Comparison of ENCODE assay signal across 18 mouse cellular contexts in the genomic region with DNA sequence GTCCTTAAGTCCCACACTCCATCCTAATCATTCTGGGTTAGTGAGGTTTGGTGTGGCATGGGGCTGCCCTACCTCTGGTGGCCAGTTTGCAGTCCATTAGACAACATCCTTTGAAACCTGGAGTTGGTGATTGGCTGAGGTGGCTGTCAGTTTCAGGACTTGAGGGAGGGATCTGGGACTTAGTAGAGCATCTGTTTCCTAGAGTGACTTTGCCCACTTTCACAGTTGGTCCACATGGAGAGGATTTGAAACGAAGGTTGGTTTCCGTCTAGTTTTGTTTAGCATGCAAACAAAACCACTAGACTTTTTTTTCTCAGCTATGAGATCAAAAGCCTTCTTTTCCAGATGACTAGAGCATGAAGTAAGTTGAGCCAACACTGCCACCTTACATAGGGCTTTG. TPM values are rescaled to one million over a fixed set of nuclear protein-coding genes. Genes with fewer than 3 reads are reported as not detected.
DNase-seq lines count a peak whose midpoint lies in the region; ATAC-seq lines count a peak whose summit lies in the region.
"Had no signal": no experiment of that assay in that cellular context is flagged by ENCODE, and none has a peak within 500 bp of the region (broad histone marks: within the 10 kb centered on the region; RNA-seq: fewer than 3 reads in every experiment).

No protein-coding gene starts in this region.

- no peak overlapping the region for H3K4me2 ChIP-seq in kidney, embryonic 15.5 days
- H3K4me2 ChIP-seq in intestine, embryonic 16.5 days (ENCODE audit: low read depth, low read length) = no peak overlapping the region
- H3K4me2 ChIP-seq: embryonic facial prominence, embryonic 12.5 days; midbrain, embryonic 12.5 days; stomach, embryonic 15.5 days had no signal

- peak overlapping the region; percentile 51 for H3K27ac ChIP-seq in kidney, embryonic 15.5 days
- H3K27ac ChIP-seq in intestine, embryonic 16.5 days (ENCODE audit: low read length) = peak overlapping the region; percentile 17
- H3K27ac ChIP-seq: embryonic facial prominence, embryonic 12.5 days; hindbrain, embryonic 10.5 days; macrophage; midbrain, embryonic 12.5 days; stomach, embryonic 15.5 days had no signal

- H3K9ac ChIP-seq in kidney, embryonic 15.5 days = no peak overlapping the region
- H3K9ac ChIP-seq in intestine, embryonic 16.5 days (ENCODE audit: low read depth, low read length) = no peak overlapping the region
- H3K9ac ChIP-seq: embryonic facial prominence, embryonic 12.5 days; midbrain, embryonic 12.5 days; stomach, embryonic 15.5 days had no signal

- H3K4me1 ChIP-seq in kidney, embryonic 15.5 days = peaks cover 63% of the 10 kb centered on the region
- H3K4me1 ChIP-seq in intestine, embryonic 16.5 days (ENCODE audit: control insufficient read depth, insufficient read depth, low read length) = peaks cover 41% of the 10 kb centered on the region

- H3K36me3 ChIP-seq in kidney, embryonic 15.5 days = no peaks in the 10 kb centered on the region
- no peaks in the 10 kb centered on the region for H3K36me3 ChIP-seq in intestine, embryonic 16.5 days (ENCODE audit: control insufficient read depth, insufficient read depth, low read length)
- H3K36me3 ChIP-seq: embryonic facial prominence, embryonic 12.5 days; midbrain, embryonic 12.5 days; stomach, embryonic 15.5 days had no signal

- no peaks in the 10 kb centered on the region for H3K27me3 ChIP-seq in kidney, embryonic 15.5 days
- no peaks in the 10 kb centered on the region for H3K27me3 ChIP-seq in intestine, embryonic 16.5 days (replicated peaks; ENCODE audit: control insufficient read depth, insufficient read depth, low read length)
- H3K27me3 ChIP-seq: embryonic facial prominence, embryonic 12.5 days; midbrain, embryonic 12.5 days; stomach, embryonic 15.5 days had no signal

- no peak for ATAC-seq in kidney, embryonic 15.5 days (replicated peaks; ENCODE audit: low FRiP score)
- no peak for ATAC-seq in intestine, embryonic 16.5 days
- ATAC-seq: activated CD4-positive, CD25-positive, alpha-beta regulatory T cell, adult 4 months had no signal

- H3K9me3 ChIP-seq in kidney, embryonic 15.5 days (replicated peaks) = no peaks in the 10 kb centered on the region
- no peaks in the 10 kb centered on the region for H3K9me3 ChIP-seq in intestine, embryonic 16.5 days (ENCODE audit: control insufficient read depth, low read length)
- H3K9me3 ChIP-seq: embryonic facial prominence, embryonic 12.5 days; hindbrain, embryonic 10.5 days; midbrain, embryonic 12.5 days; stomach, embryonic 15.5 days had no signal

- DNase-seq in kidney, postnatal 36 days = no peak
- peak; percentile 56 for DNase-seq in thymus, postnatal 0 days (ENCODE audit: low spot score)
- DNase-seq in thymus, postnatal 10 days (ENCODE audit: low spot score in 2 of 2) = no peak
- DNase-seq in frontal cortex, postnatal 10 days (ENCODE audit: low spot score in 2 of 2) = no peak
- DNase-seq in cerebellum, postnatal 25 days = no peak
- DNase-seq: cerebellum, adult 11 months; cerebellum, postnatal 36 days; liver; lung, adult 18-20 months; thymus, postnatal 14 days had no signal

- WGBS in kidney, embryonic 15.5 days = 42% methylated on average over 2 of the region's 2 CpGs
- WGBS in intestine, embryonic 16.5 days = 74% methylated on average over 2 of the region's 2 CpGs

- no peak overlapping the region for H3K4me3 ChIP-seq in kidney, embryonic 15.5 days (replicated peaks)
- no peak overlapping the region for H3K4me3 ChIP-seq in intestine, embryonic 16.5 days (ENCODE audit: low read length)
- H3K4me3 ChIP-seq: embryonic facial prominence, embryonic 12.5 days; hindbrain, embryonic 10.5 days; midbrain, embryonic 12.5 days; stomach, embryonic 15.5 days had no signal

RNA-seq across cellular contexts. Expression of gene Spred2, which starts 53.5 kb away (rescaled TPM):
- polyA plus RNA-seq in kidney, embryonic 15.5 days (2015; fragmentation: Nextera tagmentation; extraction: Ambion mirVana) = 9.8 and 11.0 TPM in 2 replicates
- polyA plus RNA-seq in thymus, postnatal 0 days (2015; fragmentation: Nextera tagmentation; extraction: Ambion mirVana) = 5.5 and 6.4 TPM in 2 replicates
- polyA plus RNA-seq in intestine, embryonic 16.5 days (2015; fragmentation: Nextera tagmentation; extraction: Ambion mirVana) = 4.4 and 4.9 TPM in 2 replicates
